Mouse (Mus musculus): ENCODE data around the gene Fkbp10.
A peak's percentile ranks its signal among the peaks of the same experiment; 100 is the strongest.

Fkbp10 gene

GRCm38 (mm10) chr11:100394353-100395074, 21.0 kb upstream of the Fkbp10 start:
- DNase-seq, result no peak

DNA sequence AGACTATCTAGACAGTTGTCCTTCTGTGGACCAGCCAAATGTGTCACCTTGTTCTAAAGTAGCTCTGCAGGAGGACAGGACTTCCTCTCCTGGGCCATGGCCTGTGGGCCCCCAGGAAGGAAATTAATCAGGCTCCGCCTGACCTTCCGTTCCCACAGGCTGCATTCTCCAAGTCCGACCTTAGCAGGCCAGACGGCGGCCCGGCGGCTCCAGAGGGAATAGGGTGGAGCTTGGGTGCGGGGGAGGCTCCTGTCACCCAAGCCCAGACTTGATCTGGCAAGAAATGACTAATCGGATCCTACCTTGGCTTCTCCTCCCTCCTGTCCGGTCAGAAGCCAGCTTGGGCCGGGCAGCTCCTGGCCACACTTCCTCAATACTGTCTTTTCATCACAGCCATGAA, 20.3 kb upstream of the Fkbp10 start:
- DNase-seq, result peak; percentile 82 to 88

DNA sequence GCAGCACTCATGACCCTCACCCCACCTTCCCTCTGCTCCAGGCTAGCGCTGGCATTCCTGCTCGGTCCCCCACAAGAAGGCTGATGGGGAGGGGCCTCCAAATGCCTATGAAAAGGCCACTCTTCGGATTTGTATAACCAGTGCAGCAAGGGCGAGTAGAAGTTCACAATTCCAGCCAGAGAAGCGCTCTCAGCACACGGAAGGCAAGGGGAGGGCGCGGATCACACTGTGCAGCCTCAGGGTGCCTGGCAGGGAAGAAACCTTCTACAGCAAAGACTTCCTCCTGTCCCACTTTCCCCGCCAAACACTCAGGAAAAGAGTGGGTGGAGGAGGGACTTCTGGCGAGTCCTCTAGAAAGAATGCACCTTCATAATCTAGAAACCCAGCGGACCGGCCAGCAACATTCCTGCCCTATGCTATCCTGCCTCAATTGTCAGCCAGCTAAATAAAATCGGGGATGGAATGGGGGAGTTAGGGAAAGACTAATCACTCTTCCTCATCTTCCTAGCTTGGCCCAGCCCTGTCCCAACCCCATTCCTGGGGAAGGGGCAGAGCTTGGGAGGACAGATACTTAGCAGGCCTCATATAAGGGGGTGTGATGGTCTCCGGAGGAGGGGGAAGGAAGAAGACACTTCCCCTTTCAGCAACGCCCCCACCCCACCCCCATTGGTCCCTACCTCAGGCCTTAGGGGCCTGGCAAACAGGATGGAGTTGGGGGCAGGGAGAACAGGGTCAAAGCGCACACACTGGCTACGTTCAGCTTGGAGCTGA, 19.5 kb upstream of the Fkbp10 start:
- DNase-seq, result peak; percentile 77 to 82

- DNase-seq, result peak; percentile 77 to 78
Observed at GRCm38 (mm10) chr11:100396886-100397599, 18.5 kb upstream of the Fkbp10 start.

DNA sequence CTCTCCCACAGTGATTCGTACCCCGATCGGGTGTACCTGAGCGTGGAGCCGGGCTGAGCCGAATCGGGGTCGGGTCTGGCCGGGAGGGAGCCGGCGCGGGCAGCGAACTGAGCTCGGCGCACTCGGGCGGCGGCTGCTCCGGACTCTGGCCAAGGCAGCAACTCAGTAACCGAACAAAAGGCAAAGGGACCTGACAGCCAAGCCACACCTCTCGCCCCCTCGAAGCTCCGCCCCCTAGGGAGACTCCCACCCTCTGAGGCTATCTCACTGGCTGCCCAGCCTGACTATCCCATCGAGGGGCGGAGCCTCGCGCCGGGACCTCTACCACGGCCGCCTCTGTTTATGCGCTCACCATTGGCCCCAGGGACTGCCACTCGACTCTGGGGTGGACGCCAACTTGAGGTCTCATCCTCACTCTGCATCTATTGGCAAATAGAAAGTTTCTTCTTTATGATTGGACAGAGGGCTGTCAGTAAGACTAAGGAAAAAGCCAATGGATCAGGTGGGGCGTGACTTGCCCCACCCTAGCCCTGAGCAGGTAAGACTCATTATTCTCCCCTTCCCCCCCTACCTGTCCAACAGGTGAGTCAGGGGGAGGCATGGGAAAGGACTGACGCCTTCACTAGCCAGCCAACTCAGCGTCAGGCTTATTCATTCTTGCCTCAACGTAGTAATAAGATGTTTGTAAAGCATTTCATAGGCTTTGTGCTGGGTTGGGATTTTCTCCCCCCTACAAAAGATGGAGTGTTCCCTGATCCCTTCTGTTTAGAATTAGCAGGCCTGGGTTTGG, 17.7 kb upstream of the Fkbp10 start, which contains the start of gene Jup:
Gene Jup, minus strand, starts transcription at position 164 of the 790 bp plus-strand sequence.
- peak; percentile 100 for DNase-seq

DNA sequence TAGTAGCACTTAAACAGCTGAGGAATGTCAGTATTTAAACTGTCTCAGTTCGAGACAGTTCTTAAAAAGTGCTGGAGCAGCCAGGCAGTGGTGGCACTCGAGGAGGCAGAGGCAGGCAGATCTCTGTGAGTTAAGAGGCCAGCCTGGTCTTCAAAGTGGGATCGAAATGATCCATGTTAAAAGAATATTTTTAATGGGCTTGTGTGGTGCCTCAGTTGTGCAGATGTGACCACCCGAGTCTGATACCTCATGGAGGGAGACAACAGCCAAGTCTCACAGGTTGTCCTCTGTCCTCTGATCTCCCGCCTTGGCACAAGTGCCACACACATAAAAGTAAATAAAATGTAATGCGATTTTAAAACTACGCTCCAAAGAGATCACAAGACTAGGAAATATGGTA, 17.0 kb upstream of the Fkbp10 start:
- peak in 1 of 2 experiments; percentile 15 for DNase-seq

GRCm38 (mm10) chr11:100399320-100399719, 16.2 kb upstream of the Fkbp10 start:
- DNase-seq, result no peak

- DNase-seq, result peak in 1 of 2 experiments; percentile 35
Observed at GRCm38 (mm10) chr11:100399727-100400538, 15.6 kb upstream of the Fkbp10 start.

- no peak for DNase-seq
Observed at GRCm38 (mm10) chr11:100400842-100401241, 14.7 kb upstream of the Fkbp10 start.

DNA sequence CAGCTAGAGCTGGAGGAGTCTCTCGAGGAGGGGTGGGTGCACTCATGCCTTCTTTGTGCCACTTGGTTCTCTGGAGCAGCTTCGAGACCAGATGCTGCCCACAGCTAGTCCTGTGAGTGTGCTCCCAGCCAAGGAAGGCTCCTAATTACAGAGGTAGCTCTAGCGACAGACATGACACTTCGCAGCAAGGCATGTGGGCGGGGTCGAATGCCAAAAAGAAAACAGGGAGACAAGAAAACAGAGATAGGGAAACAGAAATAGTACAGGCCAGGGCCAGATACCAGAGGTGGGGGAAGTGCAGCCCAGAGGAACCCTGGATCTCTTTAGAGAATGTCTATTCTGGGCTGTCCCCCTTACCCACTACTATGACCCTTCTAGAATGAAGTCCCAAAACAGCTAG, 13.3 kb upstream of the Fkbp10 start:
- DNase-seq, result no peak

- DNase-seq, result no peak
Observed at GRCm38 (mm10) chr11:100402682-100403081, 12.8 kb upstream of the Fkbp10 start.

- DNase-seq, result no peak
Observed at GRCm38 (mm10) chr11:100403445-100404134, 11.9 kb upstream of the Fkbp10 start.

DNA sequence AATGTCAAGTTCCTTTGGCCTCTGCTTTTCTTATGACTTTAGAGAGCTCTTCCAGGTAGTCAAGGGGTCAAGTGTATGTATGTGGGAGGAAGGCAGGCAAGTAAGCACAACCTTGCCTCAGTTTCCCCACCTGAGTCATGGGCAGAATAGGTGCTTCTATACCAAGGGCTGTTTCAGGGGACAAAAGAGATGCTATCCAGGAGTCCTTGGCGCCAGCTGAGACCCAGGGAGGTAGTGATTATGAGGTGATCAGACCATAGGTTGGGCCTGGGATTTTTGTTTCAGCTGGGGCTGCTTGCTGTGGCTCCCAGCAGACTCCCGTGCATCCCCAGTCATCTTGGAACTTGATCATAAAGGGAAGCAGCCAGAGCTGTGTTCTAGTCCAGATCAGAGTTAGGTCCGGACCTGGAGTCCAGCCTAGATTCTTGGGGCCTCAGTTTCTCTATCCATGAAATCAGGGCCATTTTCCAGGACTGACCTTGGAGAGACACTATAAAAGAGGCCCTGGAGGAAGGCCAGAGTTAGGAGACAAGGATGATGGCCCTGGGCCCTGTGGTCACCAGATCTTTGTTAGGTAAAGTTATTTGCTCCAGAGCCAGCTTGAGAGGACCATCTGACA, 10.9 kb upstream of the Fkbp10 start:
- no peak for DNase-seq

- DNase-seq, result peak; percentile 56 to 66
Observed at GRCm38 (mm10) chr11:100406273-100406672, 9.2 kb upstream of the Fkbp10 start.

- peak; percentile 88 to 96 for DNase-seq
Observed at GRCm38 (mm10) chr11:100406995-100407705, 8.3 kb upstream of the Fkbp10 start.

DNA sequence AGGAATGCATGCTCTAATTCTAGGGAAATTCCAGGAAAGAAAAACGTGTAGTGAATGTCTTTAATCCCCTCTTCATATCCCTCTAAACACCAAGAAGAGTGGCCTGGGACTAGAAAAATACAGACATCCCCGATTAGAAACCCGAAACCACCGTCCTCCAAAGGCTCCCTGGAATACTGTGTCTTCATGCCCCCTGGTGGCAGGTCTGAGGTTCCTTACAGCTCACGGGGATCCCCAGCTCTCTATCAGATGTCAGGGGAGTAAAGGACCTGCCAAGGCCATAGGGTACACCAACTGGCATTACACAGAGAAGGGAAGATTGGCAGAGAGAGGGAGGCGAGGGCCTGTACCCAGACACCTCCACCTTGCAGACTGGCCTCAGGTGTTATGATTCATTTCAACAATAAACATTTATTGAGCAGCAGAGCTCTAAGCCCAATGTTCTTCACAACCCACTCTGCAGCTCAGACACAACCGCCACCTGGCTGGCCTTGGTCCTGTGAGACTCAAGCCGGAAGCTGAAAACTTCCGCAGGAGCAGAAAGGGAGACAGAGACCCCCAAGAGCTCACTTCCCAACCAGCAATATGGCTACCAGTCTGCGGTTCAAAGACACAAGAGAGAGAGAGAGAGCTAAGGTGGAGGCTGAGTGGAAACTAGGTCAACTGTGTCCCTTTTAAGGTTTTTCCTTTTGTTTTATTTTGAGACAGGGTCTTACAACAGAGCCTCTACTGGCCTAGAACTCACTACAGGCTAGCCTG, 7.2 kb upstream of the Fkbp10 start:
- peak; percentile 83 to 87 for DNase-seq

DNA sequence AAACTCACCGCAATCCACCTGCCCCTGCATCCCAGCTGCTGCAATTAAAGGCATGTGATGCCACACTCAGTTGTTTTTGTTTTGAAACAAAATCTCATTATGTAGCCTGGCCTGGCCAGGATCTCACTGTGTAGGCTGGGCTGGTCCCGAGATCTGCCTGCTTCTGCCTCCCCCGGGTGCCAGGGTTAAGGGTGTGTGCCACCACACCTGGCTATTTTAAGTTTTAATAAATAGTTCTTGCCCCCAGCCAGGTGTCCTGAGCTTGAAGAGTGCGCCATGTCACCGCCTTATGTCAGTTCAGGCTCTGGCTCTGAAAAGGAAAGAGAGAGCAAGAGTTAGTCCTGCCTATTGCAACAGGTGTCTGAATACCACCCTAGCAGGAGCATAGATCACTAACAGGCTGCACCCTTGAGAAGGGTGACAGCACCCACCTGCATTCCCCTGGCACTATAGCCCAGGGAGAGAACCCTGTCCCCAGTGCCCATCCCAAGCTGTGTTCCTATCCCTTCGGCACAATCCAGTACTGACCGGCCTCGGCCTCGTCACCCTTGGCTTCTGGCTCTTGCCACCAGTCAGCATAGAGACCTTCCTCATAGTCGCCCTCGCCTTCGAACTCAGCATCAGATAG, 6.5 kb upstream of the Fkbp10 start:
- peak in 1 of 2 experiments; percentile 21 for DNase-seq

GRCm38 (mm10) chr11:100409686-100410085, 5.8 kb upstream of the Fkbp10 start:
- peak; percentile 45 to 56 for DNase-seq

DNA sequence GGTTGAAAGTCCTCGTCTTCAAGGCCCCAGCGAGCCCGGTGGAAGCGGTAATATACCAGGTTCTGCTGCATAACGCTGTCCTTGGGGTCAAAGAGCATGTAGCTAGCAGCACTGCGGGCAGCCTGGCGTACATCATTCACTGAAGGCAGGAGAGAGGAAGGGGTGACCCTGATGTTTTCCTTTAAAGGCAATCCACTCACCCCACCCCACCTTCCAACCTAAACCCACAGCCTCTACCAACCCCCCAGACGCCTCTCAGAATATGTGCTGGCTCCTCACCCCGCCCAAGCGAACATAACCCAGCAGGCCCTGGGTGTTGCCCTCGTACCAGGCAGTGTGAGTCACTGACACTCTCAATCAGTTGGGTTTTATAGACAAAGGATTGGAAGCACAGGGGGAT, 3.8 kb upstream of the Fkbp10 start:
- DNase-seq, result no peak

Data from cerebellum, adult 18-20 months (tissue).